Mouse (Mus musculus) retina, postnatal 7 days (tissue): Measurements from ENCODE around the gene Rabl3.

ENCODE experiments used
- DNase-seq: peaks from one replicate; pipeline ENCODE4 v3.0.0-alpha.2; 2012; ENCODE audit warnings: low read depth, low spot score

The Rabl3 gene

GRCm38 (mm10) chr16:37539611-37540580 is at the start of gene Rabl3, which contains the start of gene Gtf2e1:
Gene Rabl3, plus strand, starts transcription at chr16:37539885.
Gene Gtf2e1, minus strand, starts transcription at chr16:37539789.
- DNase-seq = peak; percentile 98

GRCm38 (mm10) chr16:37495017-37495416 is 44.7 kb upstream of the Rabl3 start:
- no peak for DNase-seq

GRCm38 (mm10) chr16:37498581-37498980 is 41.1 kb upstream of the Rabl3 start:
- no peak for DNase-seq

- no peak for DNase-seq
These were observed 35.2 kb upstream of the Rabl3 start for GRCm38 (mm10) chr16:37504517-37504916.

- no peak for DNase-seq
These were observed 32.9 kb upstream of the Rabl3 start for GRCm38 (mm10) chr16:37506751-37507150.

- no peak for DNase-seq
These were observed 28.2 kb upstream of the Rabl3 start for GRCm38 (mm10) chr16:37511489-37511888.

- no peak for DNase-seq
These were observed 25.0 kb upstream of the Rabl3 start for GRCm38 (mm10) chr16:37514644-37515043.

- no peak for DNase-seq
These were observed 23.2 kb upstream of the Rabl3 start for GRCm38 (mm10) chr16:37516376-37516993.

- DNase-seq = no peak
These were observed 22.0 kb upstream of the Rabl3 start for GRCm38 (mm10) chr16:37517596-37518211.

- DNase-seq = no peak
These were observed 21.0 kb upstream of the Rabl3 start for GRCm38 (mm10) chr16:37518662-37519061.

GRCm38 (mm10) chr16:37519721-37520120 is 20.0 kb upstream of the Rabl3 start:
- no peak for DNase-seq

- DNase-seq = no peak
These were observed 19.3 kb upstream of the Rabl3 start for GRCm38 (mm10) chr16:37520190-37521040.

GRCm38 (mm10) chr16:37522100-37522697 is 17.5 kb upstream of the Rabl3 start:
- no peak for DNase-seq

- DNase-seq = no peak
These were observed 14.6 kb upstream of the Rabl3 start for GRCm38 (mm10) chr16:37525121-37525520.

GRCm38 (mm10) chr16:37526688-37527223 is 12.9 kb upstream of the Rabl3 start:
- DNase-seq = no peak

- no peak for DNase-seq
These were observed 9.5 kb upstream of the Rabl3 start for GRCm38 (mm10) chr16:37530170-37530569.

- DNase-seq = no peak
These were observed 7.6 kb upstream of the Rabl3 start for GRCm38 (mm10) chr16:37532046-37532445.

GRCm38 (mm10) chr16:37533369-37534068 is 6.2 kb upstream of the Rabl3 start:
- DNase-seq = no peak

GRCm38 (mm10) chr16:37539240-37539610 is 460 bp upstream of the Rabl3 start:
- DNase-seq = no peak

GRCm38 (mm10) chr16:37540776-37541175 is 1.1 kb downstream of the Rabl3 start:
- no peak for DNase-seq
